Mouse (Mus musculus) lung, adult 18-20 months (tissue): ENCODE results near the gene Ggct.

ENCODE experiments used
- DNase-seq, 2 experiments: peaks; one replicate each; pipeline ENCODE4 v3.0.0; 2022; ENCODE audit warnings: mixed read lengths in 2 of 2

Gene Ggct

GRCm38 (mm10) chr6:54992734-54993260 lies at the start of gene Ggct:
TSS of gene Ggct (minus strand) at chr6:54992950.
- DNase-seq: peak; percentile 98

GRCm38 (mm10) chr6:55040031-55040430 lies 47.3 kb upstream of the Ggct start:
- no peak for DNase-seq

- no peak for DNase-seq
Observed at GRCm38 (mm10) chr6:55039446-55039783, 46.7 kb upstream of the Ggct start.

DNA sequence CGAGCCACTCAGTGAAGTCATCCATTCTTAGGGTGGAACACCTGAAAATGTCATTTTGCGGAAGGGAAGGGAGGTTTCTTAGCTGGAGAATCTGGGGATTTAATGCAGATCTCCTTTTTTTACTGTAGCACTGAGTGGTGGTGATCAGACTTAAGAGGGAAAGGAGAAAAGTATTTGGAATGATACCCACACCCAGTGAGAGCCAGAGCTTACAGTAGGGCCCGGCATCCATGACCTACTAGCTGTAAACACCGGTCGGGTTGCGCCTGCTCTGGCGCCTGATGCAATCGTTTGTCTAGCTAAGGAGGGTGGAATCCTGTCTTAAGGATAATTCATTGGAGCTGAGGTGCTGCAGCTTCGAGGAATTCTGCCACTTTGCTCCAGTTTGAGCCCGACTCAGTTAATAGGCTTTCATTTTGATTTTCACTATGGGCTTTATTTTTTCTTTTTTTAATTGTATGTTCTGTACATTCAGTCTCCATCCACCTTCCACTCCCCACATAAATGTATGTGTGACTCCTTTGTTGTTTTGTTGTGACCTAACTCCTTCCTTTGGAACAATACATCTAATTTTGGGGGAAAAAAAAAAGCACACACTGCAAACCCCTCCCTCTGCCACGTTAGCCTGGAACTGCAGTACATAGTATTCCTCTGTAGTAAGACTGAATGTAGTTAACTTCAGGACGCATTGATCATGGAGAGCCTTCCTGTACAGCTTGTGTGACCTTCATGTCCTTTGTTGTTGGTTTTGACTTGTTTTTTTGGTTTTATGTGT lies 46.1 kb upstream of the Ggct start:
- no peak for DNase-seq

- peak; percentile 85 to 87 for DNase-seq
Observed at GRCm38 (mm10) chr6:55037799-55038670, 45.3 kb upstream of the Ggct start, which contains the start of gene Gars. TSS of gene Gars (plus strand) at chr6:55038007.

DNA sequence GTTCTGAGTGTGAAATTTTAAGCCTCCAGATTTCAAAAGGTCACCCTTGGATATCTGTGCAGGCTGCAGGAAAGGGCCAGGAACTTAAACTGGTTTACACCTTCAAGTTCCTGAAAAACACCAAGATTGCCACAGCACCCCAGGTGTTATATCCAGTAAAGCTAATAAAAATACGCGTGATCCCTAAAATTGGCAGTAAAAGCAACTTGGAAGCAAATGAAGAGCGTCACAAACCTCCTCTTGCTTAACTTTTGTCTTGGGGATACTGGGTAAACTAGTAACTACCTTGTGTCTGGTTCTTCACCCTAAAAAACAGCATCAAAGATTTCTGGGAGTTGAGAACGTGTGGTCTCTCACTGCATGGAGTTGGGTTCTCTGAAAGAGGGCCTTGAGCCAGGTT lies 44.0 kb upstream of the Ggct start:
- no peak for DNase-seq

DNA sequence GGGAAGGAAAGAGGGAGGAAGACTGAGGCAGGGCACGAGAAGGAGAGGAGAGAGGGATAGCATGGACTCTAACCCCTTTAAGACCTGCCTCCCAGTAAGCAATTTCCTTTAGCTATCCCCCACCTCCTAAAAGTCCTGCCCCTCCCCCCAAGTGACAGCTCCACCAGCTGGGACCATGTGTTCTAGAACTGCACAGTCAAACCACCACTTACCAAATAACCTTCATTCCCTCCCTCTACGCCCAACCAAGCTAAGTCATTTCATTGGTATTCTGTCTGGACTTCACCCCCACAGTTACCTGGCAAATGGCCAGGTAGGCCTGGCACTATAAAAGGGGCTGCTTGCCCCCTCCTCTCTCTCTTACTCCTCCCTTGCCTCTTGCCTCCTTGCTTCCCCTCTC lies 34.9 kb upstream of the Ggct start:
- DNase-seq: no peak

DNA sequence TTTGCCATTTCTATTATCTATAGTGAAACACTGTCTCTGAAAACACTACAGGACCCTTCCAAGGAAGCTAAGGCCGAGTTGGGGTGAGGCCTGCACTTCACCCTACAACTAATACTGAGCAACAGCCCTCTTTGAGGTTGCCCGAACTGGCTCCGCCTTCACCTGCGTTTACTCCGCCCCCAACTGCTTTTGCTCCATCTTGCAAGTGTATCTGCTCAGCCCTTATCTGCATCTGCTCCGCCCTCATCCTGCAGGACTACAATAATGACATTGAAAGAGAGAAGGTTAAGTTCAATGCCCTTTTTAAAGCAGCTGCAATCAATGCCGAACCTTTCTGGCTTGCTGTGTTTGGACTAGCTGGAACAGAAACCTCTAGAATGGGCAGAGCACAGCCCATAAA lies 29.1 kb upstream of the Ggct start:
- no peak for DNase-seq

- DNase-seq: no peak
Observed at GRCm38 (mm10) chr6:55018417-55018816, 25.7 kb upstream of the Ggct start.

DNA sequence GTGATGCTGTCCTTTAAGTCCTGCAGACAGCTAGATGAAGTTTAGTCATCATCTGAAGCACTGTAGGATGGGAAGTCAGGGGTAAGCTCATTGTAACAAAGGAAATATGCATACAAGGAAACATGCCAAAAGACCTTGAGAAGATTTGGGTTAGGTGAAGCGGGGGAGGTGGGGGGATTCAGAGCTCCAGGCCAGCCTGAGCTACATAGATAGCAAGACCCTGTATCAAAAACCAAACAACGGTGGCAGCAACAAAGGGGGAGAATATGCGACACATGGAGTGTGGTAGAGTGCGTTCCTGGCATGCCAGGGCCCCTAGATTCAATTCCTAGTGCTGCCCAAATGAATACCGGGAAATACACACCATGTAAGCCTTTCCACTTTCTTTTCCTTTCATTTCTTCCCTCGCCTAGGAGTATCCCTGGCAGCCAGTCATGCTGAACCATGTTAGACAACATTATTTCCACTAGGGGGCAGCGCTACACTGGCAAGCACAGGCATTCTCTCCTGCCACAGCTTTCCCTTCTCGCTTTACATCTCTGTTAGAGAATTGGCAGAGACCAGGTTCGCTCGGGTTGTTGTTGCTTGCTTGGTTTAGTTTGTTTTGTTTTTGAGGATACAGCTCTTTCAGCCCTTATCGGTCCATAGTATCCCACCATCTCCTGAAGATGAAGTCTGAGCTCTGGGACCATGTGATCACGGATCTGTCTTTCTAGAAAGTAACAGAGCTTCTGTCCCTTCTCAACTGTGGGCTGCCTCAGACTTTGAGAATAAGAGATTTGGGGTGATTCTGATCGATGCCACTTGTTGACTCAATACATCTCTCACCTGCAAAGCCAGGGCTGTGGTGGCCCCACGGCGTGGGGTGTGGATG lies 24.2 kb upstream of the Ggct start:
- peak; percentile 66 to 74 for DNase-seq

DNA sequence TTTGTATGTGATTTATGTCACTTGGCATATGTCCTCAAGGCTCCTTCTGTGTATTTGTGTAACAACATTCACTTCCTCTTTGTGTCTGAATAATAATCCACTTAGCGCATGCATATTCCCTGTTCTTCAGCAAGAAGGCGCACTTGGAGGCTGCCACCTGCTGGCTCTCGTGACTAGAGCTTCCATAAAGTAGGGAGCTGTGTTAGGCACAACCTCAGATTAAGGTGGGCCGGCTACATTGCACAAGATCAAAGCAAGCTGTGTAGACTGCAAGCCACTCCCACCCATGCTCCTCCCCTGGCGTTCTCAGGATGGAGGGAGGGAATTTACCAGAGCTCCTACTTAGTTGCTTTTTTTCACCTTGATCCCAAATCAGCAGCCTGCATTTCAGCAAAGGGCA lies 23.5 kb upstream of the Ggct start:
- peak; percentile 74 to 80 for DNase-seq

GRCm38 (mm10) chr6:55014184-55014583 lies 21.4 kb upstream of the Ggct start:
- no peak for DNase-seq

DNA sequence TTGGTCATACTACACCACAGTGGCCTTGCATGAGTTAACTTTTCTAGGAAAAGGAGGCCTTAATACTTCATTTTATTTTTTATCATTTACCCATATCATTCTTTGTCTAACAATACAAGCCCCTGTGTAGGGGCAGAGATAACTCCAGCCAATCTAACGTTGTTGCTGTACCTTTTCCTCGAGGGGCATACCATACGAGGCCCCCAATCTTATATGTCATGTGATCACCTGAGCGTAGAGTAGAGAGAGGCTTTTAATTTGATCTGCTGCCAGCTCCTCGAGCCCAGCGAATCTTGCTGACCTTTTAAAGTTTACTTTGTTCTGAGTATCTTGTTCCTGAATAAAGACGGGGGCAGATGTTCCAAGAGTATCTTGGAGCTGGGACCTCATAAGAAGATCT lies 19.8 kb upstream of the Ggct start:
- DNase-seq: no peak

GRCm38 (mm10) chr6:55010330-55011091 lies 17.8 kb upstream of the Ggct start:
- no peak for DNase-seq

DNA sequence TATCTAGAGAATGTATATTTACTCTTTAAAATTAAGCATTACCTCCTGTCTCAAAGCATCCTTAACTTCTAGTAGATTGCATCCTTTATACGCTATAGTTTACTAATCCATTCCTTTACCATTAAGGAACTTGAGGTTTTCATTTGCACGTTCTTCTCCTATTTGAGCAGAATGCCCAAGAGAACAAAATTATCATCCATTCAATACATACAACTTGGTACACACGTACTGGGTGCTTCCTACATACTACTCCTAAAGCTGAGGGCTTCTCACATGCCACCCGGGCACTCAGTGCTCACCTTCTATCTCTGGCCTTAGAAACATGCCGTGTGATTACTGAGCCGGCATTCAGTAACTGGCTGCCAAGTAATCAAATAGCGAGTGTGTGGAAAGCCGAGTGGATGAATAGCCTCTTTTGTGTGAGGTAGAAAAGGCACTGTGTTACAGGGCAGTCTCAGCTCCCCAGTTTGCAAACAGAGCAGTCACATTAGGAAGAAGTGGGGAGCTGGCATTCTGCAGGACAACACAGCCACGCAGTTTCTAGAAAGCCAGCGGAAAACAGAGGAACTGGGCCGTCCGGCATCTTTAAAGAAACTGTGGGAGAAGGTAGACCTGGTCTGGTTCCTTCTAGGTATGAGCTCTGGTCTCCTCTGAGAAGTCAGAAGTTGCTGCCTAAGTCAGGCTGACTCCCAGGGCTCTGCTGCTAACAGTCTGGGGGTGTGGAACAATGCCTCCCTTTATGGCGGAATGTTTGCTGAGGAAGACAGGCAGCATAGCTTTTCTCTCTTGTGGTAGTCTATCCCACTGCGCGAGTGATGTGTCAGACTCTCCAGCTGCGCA lies 16.9 kb upstream of the Ggct start:
- no peak for DNase-seq

DNA sequence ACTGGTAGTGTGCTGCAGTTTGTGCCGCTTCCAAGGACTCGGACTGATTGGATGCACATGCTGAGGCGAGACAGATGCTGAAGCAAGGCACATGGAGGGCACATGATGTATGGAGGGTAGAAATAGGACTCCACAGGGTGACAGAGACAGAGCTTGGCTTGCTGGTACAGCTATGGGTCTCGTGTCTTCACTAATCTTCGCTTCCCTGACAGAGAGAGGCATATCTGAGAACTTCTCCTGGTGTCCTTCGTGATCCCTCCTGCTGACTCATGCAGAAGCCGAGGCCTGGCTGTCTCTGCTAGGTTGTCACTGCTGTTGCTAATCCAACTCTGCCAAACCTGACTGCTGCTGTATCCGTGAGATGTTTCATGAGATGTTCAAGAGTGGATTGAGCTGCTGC lies 15.7 kb upstream of the Ggct start:
- DNase-seq: no peak

DNA sequence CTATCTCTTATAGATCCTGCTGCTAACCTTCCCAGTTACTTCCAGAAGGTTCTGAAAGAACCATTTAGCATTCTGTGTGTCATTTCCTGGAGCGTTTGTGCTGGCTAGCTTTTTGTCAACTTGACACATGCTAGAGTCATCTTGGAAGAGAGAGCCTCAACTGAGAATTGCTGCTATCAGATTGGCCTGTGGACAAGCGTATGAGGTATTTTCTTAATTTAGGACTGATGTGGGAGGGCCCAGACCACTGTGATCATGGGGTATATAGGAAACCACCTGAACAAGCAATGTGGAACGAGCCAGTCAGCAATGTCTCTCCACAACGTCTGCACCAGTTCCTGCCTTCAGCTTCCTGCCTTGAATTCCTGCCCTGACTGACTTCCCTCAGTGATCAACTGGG lies 10.8 kb upstream of the Ggct start:
- no peak for DNase-seq

GRCm38 (mm10) chr6:55002438-55002837 lies 9.7 kb upstream of the Ggct start:
- peak in 1 of 2 experiments; percentile 31 for DNase-seq

GRCm38 (mm10) chr6:55001320-55001719 lies 8.6 kb upstream of the Ggct start:
- DNase-seq: no peak

DNA sequence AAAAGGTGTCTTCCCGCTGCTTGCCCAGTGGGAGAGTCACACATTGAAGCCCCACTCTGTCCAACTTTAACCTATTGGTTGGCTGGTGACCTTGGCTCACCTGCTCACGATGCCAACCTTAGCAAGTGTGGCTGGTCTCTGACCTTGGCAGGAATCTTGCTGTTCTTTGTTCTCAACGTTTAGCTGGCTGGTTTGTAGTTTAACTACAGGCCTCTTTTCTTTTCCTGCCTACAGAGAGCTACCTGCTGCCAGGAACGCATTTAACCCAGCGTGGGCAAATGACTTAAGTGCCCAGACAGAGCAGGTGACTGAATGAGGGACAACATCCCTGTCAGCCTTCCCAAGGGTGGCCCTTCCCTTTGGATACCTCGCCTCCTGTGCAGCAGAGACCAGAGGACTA lies 5.0 kb upstream of the Ggct start:
- DNase-seq: no peak

DNA sequence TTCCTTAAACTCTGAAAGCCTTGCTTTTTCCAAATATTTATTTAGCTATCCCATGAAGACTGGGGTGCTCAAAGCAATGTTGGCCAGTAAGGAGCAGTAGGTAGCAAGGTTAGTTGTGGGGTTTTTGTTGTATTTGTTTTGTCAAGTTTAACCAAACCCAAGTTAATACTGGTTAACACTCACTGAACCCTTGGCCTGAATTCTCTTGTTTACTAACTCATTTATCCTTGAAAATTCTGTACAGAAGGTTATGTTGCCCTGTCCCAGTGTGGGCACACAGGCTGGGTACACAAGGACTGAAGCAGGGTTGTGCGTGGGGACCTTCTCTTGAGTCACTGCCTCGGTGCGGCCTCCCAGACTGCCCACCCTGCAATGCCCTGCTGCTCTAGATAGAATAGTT lies 3.6 kb upstream of the Ggct start:
- DNase-seq: no peak
